Comparison of ENCODE assay signal across 18 mouse cellular contexts in the genomic region with DNA sequence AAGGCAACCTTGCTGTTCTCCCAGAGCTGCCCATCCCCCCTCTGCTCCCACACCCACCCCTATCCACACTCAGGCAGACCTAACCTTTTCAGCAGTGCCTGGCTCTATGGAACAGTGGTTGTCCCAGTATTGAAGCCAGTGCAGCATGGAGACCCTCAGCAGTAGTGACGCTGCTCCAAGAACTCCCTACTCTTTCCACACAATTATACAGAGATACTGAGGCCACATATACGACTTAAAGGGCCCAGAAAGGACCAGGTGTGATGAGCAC.
A peak's percentile ranks its signal among the peaks of the same experiment; 100 is the strongest.
DNase-seq lines count a peak whose midpoint lies in the region; ATAC-seq lines count a peak whose summit lies in the region.
"Had no signal": no experiment of that assay in that cellular context is flagged by ENCODE, and none has a peak within 500 bp of the region (broad histone marks: within the 10 kb centered on the region; RNA-seq: fewer than 3 reads in every experiment).

No protein-coding gene starts in this region.

- peak overlapping the region; percentile 69; the same call in 1 of the 2 replicates for H3K27ac ChIP-seq in hindbrain, embryonic 11.5 days (ENCODE audit: low read depth, low read length)
- no peak overlapping the region for H3K27ac ChIP-seq in hindbrain, embryonic 16.5 days (ENCODE audit: low read depth, low read length)
- H3K27ac ChIP-seq in forebrain, embryonic 15.5 days (replicated peaks), result peak overlapping the region; percentile 16; the same call in 1 of the 2 replicates
- 0 out of 2 replicates have a peak overlapping the region, but pooled peaks have one; percentile 8 for H3K27ac ChIP-seq in midbrain, embryonic 15.5 days
- H3K27ac ChIP-seq: limb, embryonic 12.5 days; liver, embryonic 15.5 days had no signal

- no peaks in the 10 kb centered on the region for H3K4me1 ChIP-seq in hindbrain, embryonic 11.5 days (replicated peaks; ENCODE audit: control insufficient read depth, insufficient read depth, low read length)
- no peaks in the 10 kb centered on the region for H3K4me1 ChIP-seq in hindbrain, embryonic 16.5 days (ENCODE audit: control insufficient read depth, insufficient read depth, low read depth, low read length)
- no peaks in the 10 kb centered on the region for H3K4me1 ChIP-seq in forebrain, embryonic 15.5 days
- H3K4me1 ChIP-seq in midbrain, embryonic 15.5 days, result peaks cover 3% of the 10 kb centered on the region; the same call in 1 of the 2 replicates
- H3K4me1 ChIP-seq: limb, embryonic 12.5 days; liver, embryonic 15.5 days had no signal

- H3K4me2 ChIP-seq in hindbrain, embryonic 11.5 days (replicated peaks; ENCODE audit: low read depth, low read length), result no peak overlapping the region
- no peak overlapping the region for H3K4me2 ChIP-seq in hindbrain, embryonic 16.5 days (ENCODE audit: low read length)
- H3K4me2 ChIP-seq in forebrain, embryonic 15.5 days (replicated peaks), result no peak overlapping the region
- H3K4me2 ChIP-seq in midbrain, embryonic 15.5 days, result no peak overlapping the region
- H3K4me2 ChIP-seq: limb, embryonic 12.5 days; liver, embryonic 15.5 days had no signal

- no peak for DNase-seq in hindbrain, embryonic 11.5 days (ENCODE audit: low spot score)
- DNase-seq in embryo, embryonic 9.5 days (ENCODE audit: extremely low spot score), result peak; percentile 25
- DNase-seq in cerebellum, adult 9-11 months, result no peak
- no peak for DNase-seq in lung, postnatal 10 days
- no peak for DNase-seq in frontal cortex, adult 2 months (ENCODE audit: extremely low spot score in 1 of 2, low spot score in 1 of 2)
- DNase-seq: cerebellum, adult 18-20 months; gastrocnemius, postnatal 10 days; heart, postnatal 10 days; kidney, adult 9 months; lung, postnatal 36 days; right cerebral cortex, postnatal 4 days had no signal

- no peaks in the 10 kb centered on the region for H3K9me3 ChIP-seq in hindbrain, embryonic 11.5 days (ENCODE audit: control insufficient read depth, low read length)
- H3K9me3 ChIP-seq in hindbrain, embryonic 16.5 days (ENCODE audit: control insufficient read depth, low read length), result no peaks in the 10 kb centered on the region
- H3K9me3 ChIP-seq in forebrain, embryonic 15.5 days, result no peaks in the 10 kb centered on the region
- H3K9me3 ChIP-seq in midbrain, embryonic 15.5 days, result no peaks in the 10 kb centered on the region
- H3K9me3 ChIP-seq: limb, embryonic 12.5 days; liver, embryonic 15.5 days had no signal

- no peak overlapping the region for H3K9ac ChIP-seq in hindbrain, embryonic 11.5 days (ENCODE audit: low read depth, low read length)
- no peak overlapping the region for H3K9ac ChIP-seq in hindbrain, embryonic 16.5 days (ENCODE audit: low read depth, low read length)
- no peak overlapping the region for H3K9ac ChIP-seq in forebrain, embryonic 15.5 days (replicated peaks)
- H3K9ac ChIP-seq in midbrain, embryonic 15.5 days, result no peak overlapping the region
- H3K9ac ChIP-seq: limb, embryonic 12.5 days; liver, embryonic 15.5 days had no signal

- no peaks in the 10 kb centered on the region for H3K36me3 ChIP-seq in hindbrain, embryonic 11.5 days (ENCODE audit: control insufficient read depth, insufficient read depth, low read length)
- H3K36me3 ChIP-seq in hindbrain, embryonic 16.5 days (ENCODE audit: control insufficient read depth, insufficient read depth, low read length), result no peaks in the 10 kb centered on the region
- no peaks in the 10 kb centered on the region for H3K36me3 ChIP-seq in forebrain, embryonic 15.5 days
- H3K36me3 ChIP-seq in midbrain, embryonic 15.5 days (replicated peaks), result no peaks in the 10 kb centered on the region
- H3K36me3 ChIP-seq: limb, embryonic 12.5 days; liver, embryonic 15.5 days had no signal

- ATAC-seq in hindbrain, embryonic 11.5 days (ENCODE audit: low FRiP score), result peak; percentile 88
- ATAC-seq in hindbrain, embryonic 16.5 days, result no peak
- 0 out of 2 replicates have a peak, but pooled peaks have one; percentile 43 for ATAC-seq in forebrain, embryonic 15.5 days (replicated peaks)
- ATAC-seq in midbrain, embryonic 15.5 days (replicated peaks), result peak; percentile 60; the same call in 1 of the 2 replicates
- ATAC-seq: inflammation-experienced regulatory T-cells, adult 6 months; Patski had no signal

- 58% methylated on average over 2 of the region's 2 CpGs for WGBS in hindbrain, embryonic 11.5 days
- 57% methylated on average over 2 of the region's 2 CpGs for WGBS in hindbrain, embryonic 16.5 days
- 39% methylated on average over 2 of the region's 2 CpGs for WGBS in forebrain, embryonic 15.5 days
- 25% methylated on average over 2 of the region's 2 CpGs for WGBS in midbrain, embryonic 15.5 days

- H3K27me3 ChIP-seq in hindbrain, embryonic 11.5 days (ENCODE audit: control insufficient read depth, insufficient read depth, low read length), result no peaks in the 10 kb centered on the region
- H3K27me3 ChIP-seq in hindbrain, embryonic 16.5 days (replicated peaks; ENCODE audit: control insufficient read depth, insufficient read depth, low read length), result no peaks in the 10 kb centered on the region
- no peaks in the 10 kb centered on the region for H3K27me3 ChIP-seq in forebrain, embryonic 15.5 days
- no peaks in the 10 kb centered on the region for H3K27me3 ChIP-seq in midbrain, embryonic 15.5 days (replicated peaks)
- H3K27me3 ChIP-seq: limb, embryonic 12.5 days; liver, embryonic 15.5 days; Patski had no signal

- no peak overlapping the region for H3K4me3 ChIP-seq in hindbrain, embryonic 11.5 days (ENCODE audit: low read depth, low read length)
- H3K4me3 ChIP-seq in hindbrain, embryonic 16.5 days (ENCODE audit: low read length), result no peak overlapping the region
- no peak overlapping the region for H3K4me3 ChIP-seq in forebrain, embryonic 15.5 days
- H3K4me3 ChIP-seq in midbrain, embryonic 15.5 days, result no peak overlapping the region
- H3K4me3 ChIP-seq: limb, embryonic 12.5 days; liver, embryonic 15.5 days had no signal
